Mouse (Mus musculus) intestine, embryonic 15.5 days (tissue): ENCODE results near the gene Lmntd1. TPM values are rescaled to one million over a fixed set of nuclear protein-coding genes. Genes with fewer than 3 reads are reported as not detected.

Source experiments
- ATAC-seq: fragments of 200-750 bp; cut with Nextera tagmentation; 2 replicates; pipeline ENCODE4 v1.8.0; 2017; ENCODE audit warnings: moderate TSS enrichment, moderate library complexity
- H3K27ac ChIP-seq: fragments of 300-500 bp; sonication (generic); 2 replicates; pipeline ENCODE4 v1.5.1; 2015; ENCODE audit warnings: mild to moderate bottlenecking, inconsistent platforms
- H3K27me3 ChIP-seq: fragments of 300-500 bp; sonication (generic); replicated peaks from 2 replicates; pipeline ENCODE4 v1.6.1; 2015; ENCODE audit warnings: inconsistent platforms
- H3K36me3 ChIP-seq: fragments of 300-500 bp; sonication (generic); 2 replicates; pipeline ENCODE4 v1.6.1; 2015; ENCODE audit warnings: inconsistent platforms
- H3K4me1 ChIP-seq: fragments of 300-500 bp; sonication (generic); replicated peaks from 2 replicates; pipeline ENCODE4 v1.6.1; 2015; ENCODE audit warnings: inconsistent platforms
- H3K4me2 ChIP-seq: fragments of 300-500 bp; sonication (generic); replicated peaks from 2 replicates; pipeline ENCODE4 v1.6.1; 2015; ENCODE audit warnings: mild to moderate bottlenecking, inconsistent platforms
- H3K4me3 ChIP-seq: fragments of 300-500 bp; sonication (generic); replicated peaks from 2 replicates; pipeline ENCODE4 v1.5.1; 2015; ENCODE audit warnings: inconsistent platforms
- H3K9ac ChIP-seq: fragments of 300-500 bp; sonication (generic); 2 replicates; pipeline ENCODE4 v1.6.1; 2015; ENCODE audit warnings: inconsistent platforms
- H3K9me3 ChIP-seq: fragments of 300-500 bp; sonication (generic); 2 replicates; pipeline ENCODE4 v1.6.1; 2016; ENCODE audit warnings: inconsistent platforms
- WGBS: fragments of 180-500 bp; shearing (Covaris S2); methylation state at CpG from one replicate; pipeline ENCODE4 v1.1.7; 2015; 5-methylcytosine and 5-hydroxymethylcytosine counted together
- polyA plus RNA-seq: library from polyadenylated mRNA; unstranded; fragments of >200 nt; fragmentation: Nextera tagmentation; extraction: Ambion mirVana; gene quantifications from 2 replicates; pipeline ENCODE4 v1.2.1, GENCODE M21; 2015

The Lmntd1 gene
- polyA plus RNA-seq, 1 experiment from 2014 or later = 0.80 TPM

DNA sequence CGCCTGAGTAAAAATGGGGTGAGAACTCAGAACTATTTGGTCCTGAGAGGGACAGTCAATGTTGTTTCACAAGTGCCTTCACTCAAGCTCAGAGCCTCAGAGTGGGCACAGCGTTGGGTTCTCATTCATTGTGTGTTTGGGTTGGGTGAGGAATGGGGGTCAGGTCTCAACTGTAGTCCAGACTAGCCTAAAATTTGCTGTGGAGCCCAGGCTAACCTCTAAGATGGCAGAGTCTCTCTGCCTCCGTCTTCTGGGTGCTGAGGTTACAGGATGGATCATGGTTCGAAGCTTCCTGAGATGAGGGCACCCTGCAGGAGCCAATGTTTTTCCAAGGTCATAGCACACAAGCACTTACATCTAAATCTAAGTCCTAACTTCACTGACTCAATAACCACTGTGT lies 37.4 kb downstream of the Lmntd1 start:
- Histone ChIP-seq H3K9ac (no peak overlapping the region), H3K9me3 (no peaks in the 10 kb centered on the region), H3K36me3 (no peaks in the 10 kb centered on the region), H3K4me1 (0 out of 2 replicates have a peak, but pooled peaks cover 3% of the 10 kb centered on the region), H3K4me2 (no peak overlapping the region), H3K27ac (no peak overlapping the region), H3K27me3 (no peaks in the 10 kb centered on the region), H3K4me3 (no peak overlapping the region)
- no peak for ATAC-seq
- WGBS = 95% methylated on average over 4 of the region's 4 CpGs

DNA sequence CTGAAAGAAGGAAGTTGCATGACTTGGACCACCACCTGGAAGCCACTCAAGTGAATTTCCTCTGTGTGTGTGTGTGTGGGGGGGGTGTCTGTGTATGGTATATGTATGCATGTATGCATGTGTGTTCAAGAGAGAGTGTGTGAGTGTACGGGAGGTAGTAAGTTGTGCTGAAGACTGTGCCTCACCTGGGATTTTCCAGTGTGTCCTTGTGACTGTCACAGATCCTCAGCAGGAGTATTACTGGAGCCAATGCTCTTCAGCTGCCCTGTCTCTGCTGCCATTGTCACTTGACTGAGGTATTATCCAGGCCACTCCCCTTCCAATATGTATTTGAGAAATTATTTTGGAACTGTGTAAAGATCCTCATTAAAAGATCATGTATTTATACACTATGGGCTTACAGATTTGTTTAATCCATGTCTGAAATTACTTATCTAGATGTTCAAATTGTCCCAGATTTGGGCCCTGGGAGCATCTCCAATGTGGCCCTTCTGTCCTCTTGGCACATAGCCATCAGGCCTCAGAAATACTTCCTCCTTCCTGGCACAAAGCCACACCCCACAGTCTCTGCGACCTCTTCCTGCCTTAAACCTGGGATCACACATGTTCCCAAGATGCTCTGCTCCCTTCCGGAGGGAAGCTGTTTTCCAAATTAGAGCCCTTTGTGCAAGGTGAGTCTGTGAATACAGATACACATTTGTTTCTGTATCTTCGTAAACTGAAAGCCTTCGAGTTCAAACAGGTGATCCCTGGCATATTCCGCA lies 40.7 kb downstream of the Lmntd1 start:
- no peak overlapping the region for H3K9ac ChIP-seq
- no peaks in the 10 kb centered on the region for H3K27me3 ChIP-seq
- H3K4me1 ChIP-seq = no peaks in the 10 kb centered on the region
- H3K9me3 ChIP-seq = no peaks in the 10 kb centered on the region
- WGBS = 84% methylated on average over 6 of the region's 6 CpGs
- no peak for ATAC-seq
- H3K4me3 ChIP-seq = no peak overlapping the region
- H3K27ac ChIP-seq = no peak overlapping the region
- H3K4me2 ChIP-seq = no peak overlapping the region
- H3K36me3 ChIP-seq = no peaks in the 10 kb centered on the region

DNA sequence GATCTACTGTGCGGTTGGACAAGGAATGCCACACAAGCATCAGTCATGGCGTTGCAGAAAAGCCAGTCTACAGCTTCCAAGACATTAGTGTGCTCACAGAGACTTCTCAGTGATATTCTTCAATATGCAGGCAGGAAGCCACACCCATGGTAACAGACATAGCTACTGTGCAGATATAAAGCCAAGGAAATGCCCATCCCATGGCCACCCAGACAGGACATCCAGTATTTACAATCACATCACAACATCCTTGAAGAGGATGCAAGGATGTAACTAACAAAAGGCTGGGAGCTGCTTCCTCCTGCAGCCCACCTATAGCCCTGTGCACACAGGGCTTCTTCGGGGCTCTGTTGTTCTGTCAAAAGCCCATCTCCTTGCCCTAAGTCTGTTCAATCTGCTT lies 45.4 kb downstream of the Lmntd1 start:
- H3K27me3 ChIP-seq = no peaks in the 10 kb centered on the region
- no peak overlapping the region for H3K27ac ChIP-seq
- ATAC-seq = no peak
- WGBS = 87% methylated on average over 3 of the region's 3 CpGs
- H3K36me3 ChIP-seq = no peaks in the 10 kb centered on the region
- H3K9me3 ChIP-seq = no peaks in the 10 kb centered on the region
- no peak overlapping the region for H3K4me2 ChIP-seq
- no peaks in the 10 kb centered on the region for H3K4me1 ChIP-seq
- H3K9ac ChIP-seq = no peak overlapping the region
- H3K4me3 ChIP-seq = no peak overlapping the region

DNA sequence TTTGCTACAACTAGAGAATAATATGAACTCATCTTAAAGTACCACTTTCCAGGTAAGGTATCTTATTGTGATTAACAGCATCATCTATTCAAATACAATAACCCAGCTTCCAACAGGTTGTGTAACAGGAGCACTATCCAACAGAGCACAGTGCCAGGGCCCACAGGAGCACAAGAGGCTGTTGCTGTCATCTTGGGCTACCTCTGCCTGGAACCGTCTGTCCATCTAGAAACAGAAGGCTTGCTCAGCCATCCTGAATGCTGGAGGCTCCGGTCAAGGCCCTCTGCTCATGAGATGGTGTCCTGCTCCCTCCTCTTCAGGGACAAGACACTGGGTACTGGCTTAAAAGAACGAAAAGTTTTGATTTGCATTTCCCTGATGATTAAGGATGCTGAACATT lies 46.3 kb downstream of the Lmntd1 start:
- Histone ChIP-seq H3K4me2 (no peak overlapping the region), H3K9ac (no peak overlapping the region), H3K27me3 (no peaks in the 10 kb centered on the region), H3K36me3 (no peaks in the 10 kb centered on the region), H3K4me3 (no peak overlapping the region), H3K4me1 (no peaks in the 10 kb centered on the region), H3K27ac (no peak overlapping the region), H3K9me3 (no peaks in the 10 kb centered on the region)
- no peak for ATAC-seq
- WGBS = 94% methylated on average over 3 of the region's 3 CpGs

DNA sequence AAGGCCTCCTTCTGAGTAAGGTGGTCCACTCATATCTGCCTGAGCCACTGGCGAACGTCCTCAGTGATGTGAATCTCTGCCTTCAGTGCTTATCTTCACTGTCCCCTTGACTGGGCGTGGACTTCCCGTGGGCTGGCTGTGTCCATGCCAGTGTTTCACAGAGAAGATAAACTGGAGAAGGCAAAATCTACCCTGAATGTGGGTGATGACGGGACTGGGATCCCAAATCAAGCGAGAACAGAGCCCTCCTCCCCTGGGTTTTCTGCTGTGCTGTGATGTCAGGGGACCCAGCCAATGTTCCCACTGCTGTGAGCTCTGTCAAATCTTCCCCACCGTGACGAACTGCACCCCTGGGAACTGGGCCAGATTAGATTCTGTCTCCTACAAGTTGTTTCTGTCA lies 46.8 kb downstream of the Lmntd1 start:
- Histone ChIP-seq H3K36me3 (no peaks in the 10 kb centered on the region), H3K4me1 (no peaks in the 10 kb centered on the region), H3K27me3 (no peaks in the 10 kb centered on the region), H3K9me3 (no peaks in the 10 kb centered on the region), H3K4me2 (no peak overlapping the region), H3K9ac (no peak overlapping the region), H3K27ac (no peak overlapping the region), H3K4me3 (no peak overlapping the region)
- no peak for ATAC-seq
- WGBS = 70% methylated on average over 8 of the region's 8 CpGs

DNA sequence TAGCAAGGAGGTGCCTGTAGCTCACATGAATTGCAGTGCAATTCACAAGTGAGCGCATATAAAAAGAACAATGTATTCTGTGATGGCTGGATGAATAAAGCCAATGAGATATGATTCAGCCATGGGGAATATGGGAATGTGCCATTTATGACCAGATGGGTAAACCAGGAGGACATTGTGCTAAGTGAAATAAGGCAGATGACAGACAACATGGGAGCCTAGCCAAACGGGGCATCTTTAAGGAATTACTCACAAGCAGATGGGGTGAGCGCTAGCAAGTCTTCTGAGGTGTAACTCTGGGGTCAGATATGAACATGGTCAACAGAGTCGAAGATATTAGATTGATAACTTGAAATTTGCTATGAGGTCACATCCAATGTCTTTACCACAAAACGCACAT lies 48.5 kb downstream of the Lmntd1 start:
- H3K4me1 ChIP-seq = no peaks in the 10 kb centered on the region
- no peak overlapping the region for H3K27ac ChIP-seq
- no peaks in the 10 kb centered on the region for H3K27me3 ChIP-seq
- H3K4me3 ChIP-seq = no peak overlapping the region
- H3K9me3 ChIP-seq = no peaks in the 10 kb centered on the region
- no peak overlapping the region for H3K9ac ChIP-seq
- H3K36me3 ChIP-seq = no peaks in the 10 kb centered on the region
- WGBS = 90% methylated on average over 5 of the region's 5 CpGs
- no peak overlapping the region for H3K4me2 ChIP-seq
- ATAC-seq = no peak

DNA sequence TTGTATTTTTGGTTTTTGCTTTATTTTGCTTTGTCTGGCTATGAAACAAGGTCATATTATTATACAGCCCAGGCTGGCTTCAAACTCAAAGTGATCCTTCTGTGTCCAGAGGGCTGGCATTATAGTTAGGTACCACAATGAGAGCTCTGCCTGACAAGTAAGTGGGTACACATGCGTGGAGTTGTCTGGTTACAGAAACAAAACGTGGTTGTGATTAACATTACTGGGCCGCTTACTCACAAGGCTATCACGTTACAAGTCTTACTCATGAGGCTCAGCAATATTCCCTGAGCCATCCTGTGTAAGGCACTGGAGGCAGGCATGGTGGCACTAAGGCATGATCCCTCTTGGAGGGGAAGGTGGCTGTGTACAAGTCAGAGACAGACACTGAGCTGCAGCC lies 49.4 kb downstream of the Lmntd1 start:
- Histone ChIP-seq H3K9me3 (no peaks in the 10 kb centered on the region), H3K27me3 (no peaks in the 10 kb centered on the region)
- ATAC-seq = no peak

DNA sequence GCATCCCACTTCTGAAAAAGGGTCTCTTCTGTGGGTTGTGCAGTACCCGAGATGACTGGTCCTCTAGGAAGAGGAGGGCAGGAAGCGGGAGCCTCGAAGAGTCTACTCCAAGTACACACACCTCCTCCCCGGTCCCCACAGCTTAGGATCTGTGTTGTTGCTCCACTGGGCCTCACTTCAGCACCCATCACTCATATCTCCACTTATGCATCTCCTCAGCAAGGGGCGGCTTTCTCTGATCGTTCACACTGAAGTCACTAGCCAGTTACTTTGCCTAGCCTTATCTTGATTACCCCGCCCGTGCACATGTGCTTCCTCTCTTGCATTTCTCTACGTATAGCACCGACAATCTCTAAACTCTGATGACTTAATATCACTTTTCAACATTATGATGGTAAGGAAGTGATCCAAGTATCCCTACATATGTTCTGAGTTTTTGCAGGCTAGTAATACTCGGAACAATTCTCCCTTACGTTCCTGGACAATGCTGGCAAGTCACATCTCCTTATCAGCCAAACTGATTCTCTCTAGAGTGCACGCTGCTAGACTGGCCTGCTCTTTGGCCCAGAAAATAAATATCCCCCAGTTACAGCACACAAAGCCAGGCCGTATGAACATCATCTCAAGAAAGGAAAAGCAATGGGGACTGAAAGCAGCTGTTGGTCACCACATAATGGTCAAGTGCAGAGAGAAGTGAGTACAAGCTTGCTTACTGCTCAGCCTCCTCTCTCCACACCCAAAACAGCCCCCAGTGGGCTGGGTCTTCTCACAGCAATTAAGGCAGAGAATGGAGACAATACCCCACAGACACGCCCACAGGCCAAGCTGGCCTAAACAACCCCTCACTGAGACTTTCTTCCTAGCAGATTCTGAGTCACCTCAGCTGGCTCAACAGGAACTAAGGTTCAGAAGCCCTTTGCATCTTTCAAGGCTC lies 56.8 kb downstream of the Lmntd1 start:
- Histone ChIP-seq H3K9ac (no peak overlapping the region), H3K4me2 (no peak overlapping the region), H3K36me3 (no peaks in the 10 kb centered on the region), H3K9me3 (no peaks in the 10 kb centered on the region), H3K4me1 (no peaks in the 10 kb centered on the region), H3K27me3 (no peaks in the 10 kb centered on the region), H3K27ac (no peak overlapping the region), H3K4me3 (no peak overlapping the region)
- WGBS = 62% methylated on average over 15 of the region's 15 CpGs
- ATAC-seq = no peak

More for the DNA sequence above, 49.4 kb downstream of the Lmntd1 start:
- Histone ChIP-seq H3K27ac (no peak overlapping the region), H3K4me2 (no peak overlapping the region), H3K9ac (no peak overlapping the region), H3K4me3 (no peak overlapping the region), H3K4me1 (no peaks in the 10 kb centered on the region), H3K36me3 (no peaks in the 10 kb centered on the region)
- 61% methylated on average over 4 of the region's 4 CpGs for WGBS

DNA sequence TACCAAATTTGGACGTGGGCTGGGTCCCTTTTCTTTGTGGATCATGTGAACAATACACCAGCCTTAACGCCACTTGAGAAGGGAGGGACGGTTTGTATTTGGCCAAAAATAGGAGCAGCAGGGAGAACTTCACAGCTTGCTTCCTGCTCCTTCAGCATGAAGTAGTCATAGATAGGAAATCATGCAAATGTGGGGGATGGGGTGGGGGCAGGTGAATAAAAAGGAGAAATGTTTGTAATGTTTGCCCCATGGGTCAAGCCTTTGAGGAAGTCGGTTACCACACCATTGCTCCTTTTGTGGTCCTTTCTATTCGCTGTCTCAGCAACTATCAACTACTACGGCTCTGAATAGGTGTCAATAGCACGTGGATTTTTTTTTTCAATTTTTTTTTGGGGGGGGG lies 60.9 kb downstream of the Lmntd1 start:
- no peak for ATAC-seq
- no peak overlapping the region for H3K4me3 ChIP-seq
- no peak overlapping the region for H3K4me2 ChIP-seq
- H3K36me3 ChIP-seq = no peaks in the 10 kb centered on the region
- no peak overlapping the region for H3K27ac ChIP-seq
- WGBS = 76% methylated on average over 7 of the region's 7 CpGs
- H3K4me1 ChIP-seq = no peaks in the 10 kb centered on the region
- no peak overlapping the region for H3K9ac ChIP-seq
- H3K9me3 ChIP-seq = no peaks in the 10 kb centered on the region
- H3K27me3 ChIP-seq = no peaks in the 10 kb centered on the region

DNA sequence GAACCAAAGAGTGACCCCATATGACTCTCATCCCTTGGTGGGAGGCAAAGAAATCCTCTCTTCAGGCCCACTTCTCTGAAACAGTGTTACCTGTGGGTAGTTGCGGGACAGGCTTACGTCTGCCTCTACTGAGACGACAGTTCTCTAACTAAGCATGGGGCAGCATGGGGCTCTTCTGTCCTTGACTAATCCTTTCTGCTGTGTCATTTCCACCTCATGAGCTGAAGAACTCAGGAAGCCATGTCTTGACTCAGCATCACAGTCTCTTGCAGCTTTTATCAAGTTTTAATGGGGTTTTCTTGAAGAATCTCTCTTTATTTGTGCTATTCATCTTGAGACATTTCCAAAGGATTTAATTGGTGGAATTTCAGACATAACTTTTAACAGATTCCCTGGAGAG lies 61.3 kb downstream of the Lmntd1 start:
- ATAC-seq = no peak
- no peaks in the 10 kb centered on the region for H3K9me3 ChIP-seq
- H3K4me2 ChIP-seq = no peak overlapping the region
- H3K9ac ChIP-seq = no peak overlapping the region
- no peaks in the 10 kb centered on the region for H3K36me3 ChIP-seq
- H3K4me3 ChIP-seq = no peak overlapping the region
- H3K27me3 ChIP-seq = no peaks in the 10 kb centered on the region
- 91% methylated on average over 3 of the region's 3 CpGs for WGBS
- H3K4me1 ChIP-seq = no peaks in the 10 kb centered on the region
- no peak overlapping the region for H3K27ac ChIP-seq

DNA sequence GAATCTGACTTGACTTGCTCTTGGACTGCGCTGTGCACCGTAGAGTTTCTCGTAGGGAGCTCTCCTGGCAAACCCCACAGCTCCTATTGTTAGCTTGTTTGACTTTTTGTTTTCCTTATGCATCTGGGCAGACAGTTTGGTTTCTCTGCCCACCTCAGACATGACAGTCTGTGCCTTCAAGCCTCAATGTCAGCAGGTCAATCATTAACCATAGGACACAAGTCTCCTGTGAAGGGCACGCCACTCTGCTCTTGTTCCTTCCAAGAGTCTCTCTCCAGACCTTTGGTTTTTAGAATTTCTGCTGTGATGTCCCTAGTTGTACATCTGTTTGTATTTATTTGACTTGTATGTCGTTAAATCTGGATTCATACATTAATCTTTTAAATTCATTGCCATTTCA lies 63.1 kb downstream of the Lmntd1 start:
- Histone ChIP-seq H3K4me2 (no peak overlapping the region), H3K36me3 (no peaks in the 10 kb centered on the region), H3K27me3 (no peaks in the 10 kb centered on the region), H3K9ac (no peak overlapping the region), H3K4me1 (peaks cover under 1% of the 10 kb centered on the region; the same call in 1 of the 2 replicates), H3K4me3 (no peak overlapping the region), H3K9me3 (no peaks in the 10 kb centered on the region), H3K27ac (no peak overlapping the region)
- WGBS = 82% methylated on average over 5 of the region's 5 CpGs
- no peak for ATAC-seq

DNA sequence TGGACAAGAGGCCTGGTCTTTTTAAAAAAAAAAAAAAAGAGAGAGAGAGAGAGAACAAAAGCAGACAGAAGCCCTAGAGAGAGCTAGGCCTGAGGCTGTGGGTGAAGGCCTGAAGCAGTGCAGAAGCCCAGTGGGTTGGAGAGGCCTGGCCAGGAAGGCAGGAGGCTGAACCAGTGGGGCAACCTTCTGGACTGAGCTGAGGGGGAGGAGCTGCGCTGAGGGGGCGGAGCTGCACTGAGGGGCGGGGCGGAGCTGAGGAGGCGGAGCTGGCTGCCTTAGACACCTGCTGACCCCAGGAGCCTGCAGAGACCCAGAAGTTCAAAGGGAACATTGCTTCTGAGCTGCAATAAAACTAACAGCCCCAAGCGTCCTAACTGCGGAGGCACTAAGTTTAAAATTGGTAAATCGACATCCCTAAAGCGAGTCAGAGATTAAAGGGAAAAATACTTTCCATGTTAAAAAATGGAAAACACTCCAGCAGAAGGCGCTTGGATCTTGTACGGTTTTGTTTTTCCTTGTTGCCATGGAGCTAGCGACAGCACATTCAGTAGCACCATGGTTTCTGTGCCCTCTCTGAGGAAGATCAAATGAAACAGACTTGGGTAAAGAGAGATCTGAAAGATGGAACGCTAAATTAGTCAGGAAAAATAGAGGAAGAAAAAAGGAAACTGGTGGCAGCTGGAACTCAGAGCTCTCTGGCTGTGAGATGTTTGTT lies 68.0 kb downstream of the Lmntd1 start:
- no peaks in the 10 kb centered on the region for H3K27me3 ChIP-seq
- WGBS = 40% methylated on average over 13 of the region's 13 CpGs
- no peak overlapping the region for H3K4me3 ChIP-seq
- H3K9ac ChIP-seq = no peak overlapping the region
- peak; percentile 90 for ATAC-seq
- H3K27ac ChIP-seq = peak overlapping the region; percentile 36; the same call in 1 of the 2 replicates
- H3K9me3 ChIP-seq = no peaks in the 10 kb centered on the region
- no peaks in the 10 kb centered on the region for H3K36me3 ChIP-seq
- peaks cover 2% of the 10 kb centered on the region; the same call in 1 of the 2 replicates for H3K4me1 ChIP-seq
- H3K4me2 ChIP-seq = no peak overlapping the region
